Mouse (Mus musculus) CH12.LX (cell line): ENCODE results near the gene Smndc1. TPM values are rescaled to one million over a fixed set of nuclear protein-coding genes. Genes with fewer than 3 reads are reported as not detected.
A peak's percentile ranks its signal among the peaks of the same experiment; 100 is the strongest.

Experiments
- DNase-seq: peaks from one replicate; pipeline ENCODE4 v3.0.0-alpha.2; 2013; ENCODE audit errors: extremely low read depth
- H3K27ac ChIP-seq: 2 replicates; pipeline ENCODE4 v1.5.1; 2012; ENCODE audit warnings: low read depth, mild to moderate bottlenecking, control low read depth, moderate library complexity; ENCODE audit not compliant: insufficient read depth
- H3K27me3 ChIP-seq: replicated peaks from 2 replicates; pipeline ENCODE3; 2012; ENCODE audit warnings: inconsistent platforms
- H3K36me3 ChIP-seq, 2 experiments: replicated peaks in 1 of 2; 2 replicates each; pipeline versions ENCODE3 to v1.6.1; 2012; ENCODE audit warnings: inconsistent platforms in 1 of 2, low read length in 1 of 2, mild to moderate bottlenecking in 1 of 2, mixed read lengths in 1 of 2, moderate library complexity in 1 of 2; ENCODE audit not compliant: control insufficient read depth in 1 of 2, insufficient read depth in 1 of 2
- H3K4me1 ChIP-seq, 2 experiments: 2 replicates each; pipeline ENCODE4 v1.6.1; 2012; ENCODE audit warnings: inconsistent platforms in 1 of 2, moderate library complexity in 1 of 2; ENCODE audit not compliant: insufficient read depth in 2 of 2, control insufficient read depth in 1 of 2
- H3K4me2 ChIP-seq: 2 replicates; pipeline ENCODE4 v1.6.1; 2012; ENCODE audit warnings: low read depth, mild to moderate bottlenecking, control low read depth; ENCODE audit not compliant: poor library complexity, insufficient read depth, severe bottlenecking
- H3K4me3 ChIP-seq, 3 experiments: fragments of 150-350 bp in 1 of 3; sonication (generic) in 1 of 3; replicated peaks in 1 of 3; 2 replicates each; pipeline versions ENCODE3 to v1.5.1; 2011 to 2012; ENCODE audit warnings: low read depth in 2 of 3, low read length in 2 of 3, mild to moderate bottlenecking in 2 of 3, moderate library complexity in 2 of 3, control low read depth in 1 of 3, improper control_type of control experiment in 1 of 3, inconsistent platforms in 1 of 3, mixed read lengths in 1 of 3; ENCODE audit not compliant: poor library complexity in 1 of 3
- H3K79me2 ChIP-seq: replicated peaks from 2 replicates; pipeline ENCODE4 v1.6.1; 2012; ENCODE audit warnings: mild to moderate bottlenecking, moderate library complexity; ENCODE audit not compliant: control insufficient read depth, poor library complexity, insufficient read depth, severe bottlenecking; ENCODE audit errors: extremely low read depth
- H3K9ac ChIP-seq: 2 replicates; pipeline ENCODE4 v1.6.1; 2012; ENCODE audit warnings: low read depth, mild to moderate bottlenecking, control low read depth, moderate library complexity; ENCODE audit not compliant: insufficient read depth
- H3K9me3 ChIP-seq: replicated peaks from 2 replicates; pipeline ENCODE3; 2012; ENCODE audit warnings: low read length, inconsistent platforms, mixed read lengths
- BHLHE40 ChIP-seq: IDR thresholded peaks from 2 replicates; pipeline ENCODE4 v1.6.1; 2011; ENCODE audit warnings: mild to moderate bottlenecking, low read depth, low read length, improper control_type of control experiment
- CHD2 ChIP-seq: IDR thresholded peaks from 2 replicates; pipeline ENCODE4 v1.6.1; 2011; ENCODE audit warnings: low read length, improper control_type of control experiment
- CTCF ChIP-seq, 2 experiments: IDR thresholded peaks in 1 of 2; conservative IDR thresholded peaks in 1 of 2; 2 replicates each; pipeline ENCODE4 v1.5.1; 2011 to 2012; ENCODE audit warnings: low read depth in 2 of 2, low read length in 2 of 2, improper control_type of control experiment in 1 of 2, inconsistent platforms in 1 of 2, mild to moderate bottlenecking in 1 of 2, moderate library complexity in 1 of 2
- EP300 ChIP-seq: IDR thresholded peaks from 2 replicates; pipeline ENCODE4 v1.6.1; 2011; ENCODE audit warnings: low read length, improper control_type of control experiment
- ETS1 ChIP-seq: conservative IDR thresholded peaks from 2 replicates; pipeline ENCODE4 v1.6.1; 2012; ENCODE audit warnings: low read depth, mild to moderate bottlenecking, inconsistent platforms, low read length, improper control_type of control experiment, moderate library complexity
- IRF4 ChIP-seq: IDR thresholded peaks from 2 replicates; pipeline ENCODE4 v1.6.1; 2014; ENCODE audit warnings: low read depth, mild to moderate bottlenecking, inconsistent platforms, low read length, improper control_type of control experiment
- MAZ ChIP-seq: IDR thresholded peaks from 2 replicates; pipeline ENCODE4 v1.6.1; 2012; ENCODE audit warnings: low read depth, mild to moderate bottlenecking, inconsistent platforms, low read length, improper control_type of control experiment, moderate library complexity
- MEF2A ChIP-seq: IDR thresholded peaks from 2 replicates; pipeline ENCODE4 v1.6.1; 2014; ENCODE audit warnings: low read depth, mild to moderate bottlenecking, inconsistent platforms, low read length, improper control_type of control experiment, borderline replicate concordance
- MXI1 ChIP-seq: IDR thresholded peaks from 2 replicates; pipeline ENCODE4 v1.6.1; 2011; ENCODE audit warnings: mild to moderate bottlenecking, low read depth, low read length, improper control_type of control experiment
- NELFE ChIP-seq: IDR thresholded peaks from 2 replicates; pipeline ENCODE4 v1.6.1; 2011; ENCODE audit warnings: low read depth, low read length, improper control_type of control experiment
- NRF1 ChIP-seq: IDR thresholded peaks from 2 replicates; pipeline ENCODE4 v1.6.1; 2014; ENCODE audit warnings: low read depth, mild to moderate bottlenecking, inconsistent platforms, low read length, improper control_type of control experiment, moderate library complexity
- POLR2AphosphoS2 ChIP-seq: IDR thresholded peaks from 2 replicates; pipeline ENCODE4 v1.6.1; 2011; ENCODE audit warnings: low read depth, low read length, improper control_type of control experiment
- RCOR1 ChIP-seq: conservative IDR thresholded peaks from 2 replicates; pipeline ENCODE4 v1.6.1; 2012; ENCODE audit warnings: low read depth, mild to moderate bottlenecking, inconsistent platforms, low read length, improper control_type of control experiment
- TBP ChIP-seq: conservative IDR thresholded peaks from 2 replicates; pipeline ENCODE4 v1.6.1; 2011; ENCODE audit warnings: low read depth, low read length, improper control_type of control experiment
- UBTF ChIP-seq: IDR thresholded peaks from 2 replicates; pipeline ENCODE4 v1.6.1; 2012; ENCODE audit warnings: low read depth, mild to moderate bottlenecking, inconsistent platforms, low read length, improper control_type of control experiment, moderate library complexity
- USF2 ChIP-seq: conservative IDR thresholded peaks from 2 replicates; pipeline ENCODE4 v1.6.1; 2011; ENCODE audit warnings: low read depth, low read length, improper control_type of control experiment
- dilution Hi-C: fragments of 300-500 bp; cut with MboI; formaldehyde crosslinking; loops from 2 replicates; pipeline ENCODE4 v1.14.3; 2020; ENCODE audit warnings: low sequenced_read_pairs; ENCODE audit not compliant: extremely low pct_unique_long_range_greater_than_20kb, extremely low pct_ligation_motif_present
- in situ Hi-C: fragments of 300-500 bp; cut with MboI; formaldehyde crosslinking; loops from 3 replicates; pipeline ENCODE4 v1.14.3; 2019; ENCODE audit warnings: low sequenced_read_pairs, low pct_ligation_motif_present, low pct_unique_long_range_greater_than_20kb, mixed read lengths
- polyA plus RNA-seq: library from polyadenylated mRNA; unstranded; fragments of >175 nt; gene quantifications from 2 replicates; pipeline ENCODE4 v1.2.1, GENCODE M21; 2012; ENCODE audit warnings: low read depth; ENCODE audit not compliant: insufficient read length
- total RNA-seq, 2 experiments: library from RNA; depleted of rRNA; stranded (reverse); fragments of 300-350 nt in 1 of 2; fragments of >200 nt in 1 of 2; gene quantifications; 2 replicates each; pipeline ENCODE4 v1.2.3; 2012 to 2014

The Smndc1 gene
- total and polyA plus RNA-seq, 3 experiments, result 20.5 to 96.6 (median 41.3) TPM

DNA sequence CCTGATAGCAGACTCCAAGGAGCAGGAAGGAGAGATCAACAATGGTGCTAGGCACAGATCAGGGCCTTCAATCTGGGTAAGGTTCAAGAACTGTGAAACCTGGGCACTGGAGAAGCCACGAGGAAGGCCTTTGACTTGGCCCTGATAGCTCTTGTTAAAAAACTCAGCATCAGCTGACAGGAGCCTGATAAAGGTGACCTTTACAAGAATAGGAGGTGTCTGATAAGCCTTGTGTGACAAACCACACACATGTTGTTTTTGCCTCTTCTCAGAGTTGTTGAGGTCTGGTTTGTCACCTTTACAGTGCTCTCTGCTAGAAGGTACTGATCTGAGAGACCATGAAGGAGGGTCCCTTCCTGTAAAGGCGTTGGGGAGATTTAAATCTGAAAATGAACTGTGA, 17.0 kb upstream of the Smndc1 start:
- H3K9me3 ChIP-seq, result no peaks in the 10 kb centered on the region
- H3K4me1 ChIP-seq, result peaks cover 42 to 83% of the 10 kb centered on the region in 2 experiments
- no peak for TF ChIP-seq USF2
- no peak for TF ChIP-seq ETS1
- no peak for DNase-seq
- H3K79me2 ChIP-seq, result no peaks in the 10 kb centered on the region
- H3K9ac ChIP-seq, result no peak overlapping the region
- H3K4me2 ChIP-seq, result no peak overlapping the region
- peak overlapping the region; percentile 52 for H3K27ac ChIP-seq
- no peaks in the 10 kb centered on the region for H3K36me3 ChIP-seq
- H3K4me3 ChIP-seq, result no peak overlapping the region
- in situ Hi-C loops, result no loop called here
- dilution Hi-C loops, result no loop called here
- H3K27me3 ChIP-seq, result no peaks in the 10 kb centered on the region

DNA sequence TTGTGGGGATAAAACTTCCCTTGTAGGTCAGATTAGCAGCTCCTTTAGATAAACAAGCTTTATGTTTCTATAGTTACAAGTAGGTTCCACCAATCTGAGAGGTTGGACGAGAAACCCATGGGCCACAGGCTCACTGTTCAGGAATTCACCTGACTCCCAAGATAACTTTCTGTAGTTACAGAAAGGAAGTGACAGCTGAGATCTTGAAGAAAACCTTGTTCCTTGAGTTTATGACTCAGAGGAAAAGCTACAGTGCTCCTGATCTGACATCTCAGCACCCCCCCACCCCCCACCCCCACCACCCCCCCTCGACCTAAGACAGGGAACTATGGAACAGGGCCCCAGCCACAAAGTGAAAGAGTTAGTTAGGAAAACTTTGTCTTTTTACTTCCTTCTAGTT, 15.4 kb upstream of the Smndc1 start:
- H3K36me3 ChIP-seq, result peaks cover 0 to 9% of the 10 kb centered on the region in 2 experiments
- H3K4me2 ChIP-seq, result peak overlapping the region; percentile 52; the same call in 1 of the 2 replicates
- H3K4me3 ChIP-seq, result no peak overlapping the region
- peak overlapping the region; percentile 49; the same call in 1 of the 2 replicates for H3K9ac ChIP-seq
- DNase-seq, result peak; percentile 67
- no peaks in the 10 kb centered on the region for H3K27me3 ChIP-seq
- in situ Hi-C loops (no loop called here), dilution Hi-C loops (no loop called here)
- no peaks in the 10 kb centered on the region for H3K9me3 ChIP-seq
- H3K27ac ChIP-seq, result peak overlapping the region; percentile 98
- H3K4me1 ChIP-seq, result peaks cover 32 to 74% of the 10 kb centered on the region in 2 experiments
- TF ChIP-seq BHLHE40 (peak; percentile 66; the same call in 1 of the 2 replicates), MEF2A (peak; percentile 84), EP300 (peak; percentile 78), CHD2 (peak; percentile 51), CTCF (conservative IDR thresholded peaks at IDR 0.05 in 1 of 2, IDR thresholded peaks at IDR 0.05 in 1 of 2; ENCODE audit: low read depth in 2 of 2, low read length in 2 of 2) (no peak), NRF1 (no peak), TBP (0 out of 2 replicates have a peak, but pooled peaks have one; percentile 28), UBTF (no peak), ETS1 (peak; percentile 78), MAZ (no peak), RCOR1 (0 out of 2 replicates have a peak, but pooled peaks have one; percentile 55), MXI1 (no peak), NELFE (no peak), POLR2AphosphoS2 (no peak), IRF4 (peak; percentile 74)
- H3K79me2 ChIP-seq, result no peaks in the 10 kb centered on the region
